Mouse (Mus musculus) thymus, adult 2 months (tissue): ENCODE measurements around the gene Otogl.

ENCODE experiments used
- CTCF ChIP-seq: fragments of 200-500 bp; IDR thresholded peaks from 2 replicates; pipeline ENCODE4 v1.5.1; 2012; ENCODE audit warnings: mild to moderate bottlenecking, control low read depth, low read length, moderate library complexity, borderline replicate concordance; ENCODE audit not compliant: control insufficient read depth, poor library complexity, insufficient read depth; ENCODE audit errors: extremely low read depth
- POLR2A ChIP-seq: fragments of 200-500 bp; IDR thresholded peaks from 2 replicates; pipeline ENCODE4 v1.6.1; 2012; ENCODE audit warnings: mild to moderate bottlenecking, low read length, control low read depth, moderate library complexity; ENCODE audit not compliant: control insufficient read depth, poor library complexity, insufficient read depth; ENCODE audit errors: extremely low read depth

DNA sequence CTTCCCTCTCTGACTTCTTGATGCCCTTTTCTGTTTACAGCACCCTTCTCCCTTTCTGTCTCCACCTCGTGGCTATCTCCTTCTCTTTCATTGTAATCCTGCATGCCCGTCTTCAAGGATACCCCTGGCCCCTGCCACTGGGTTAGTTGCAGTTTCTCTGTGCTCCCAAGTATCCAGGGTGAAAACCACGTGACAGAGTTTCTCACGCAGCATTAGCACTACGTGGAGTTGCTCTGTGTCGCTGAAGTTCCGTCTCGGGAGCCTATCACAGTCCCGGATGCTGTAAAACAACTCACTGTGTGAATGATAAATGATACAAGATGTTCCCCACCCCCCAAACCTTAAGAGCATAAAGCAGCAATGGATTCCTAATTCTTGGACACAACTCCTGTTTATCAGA, 165.2 kb downstream of the Otogl start:
- TF ChIP-seq CTCF (no peak), POLR2A (no peak)
